Mouse (Mus musculus) heart, embryonic 14.5 days (tissue): ENCODE data around the gene Dnmbp. TPM values are rescaled to one million over a fixed set of nuclear protein-coding genes. Genes with fewer than 3 reads are reported as not detected.

ENCODE experiments used
- ATAC-seq: fragments of 200-750 bp; cut with Nextera tagmentation; 2 replicates; pipeline ENCODE4 v1.8.0; 2017; ENCODE audit warnings: low read depth, moderate TSS enrichment; ENCODE audit not compliant: insufficient number of reproducible peaks, insufficient read depth, low FRiP score
- H3K27ac ChIP-seq, 2 experiments: fragments of 200-500 bp in 1 of 2; fragments of 300-500 bp in 1 of 2; sonication (generic) in 1 of 2; replicated peaks in 1 of 2; 2 replicates each; pipeline ENCODE4 v1.5.1; 2012 to 2014; ENCODE audit warnings: low read depth in 2 of 2, low read length in 2 of 2, control low read depth in 1 of 2, mild to moderate bottlenecking in 1 of 2, mixed read lengths in 1 of 2; ENCODE audit not compliant: control insufficient read depth in 1 of 2, insufficient read depth in 1 of 2
- H3K27me3 ChIP-seq: fragments of 300-500 bp; sonication (generic); 2 replicates; pipeline ENCODE4 v1.6.1; 2014; ENCODE audit warnings: mild to moderate bottlenecking, low read length, control low read depth; ENCODE audit not compliant: control insufficient read depth, insufficient read depth
- H3K36me3 ChIP-seq: fragments of 300-500 bp; sonication (generic); 2 replicates; pipeline ENCODE4 v1.6.1; 2014; ENCODE audit warnings: mild to moderate bottlenecking, control low read depth, low read length, mixed read lengths; ENCODE audit not compliant: control insufficient read depth, insufficient read depth
- H3K4me1 ChIP-seq, 2 experiments: fragments of 200-500 bp in 1 of 2; fragments of 300-500 bp in 1 of 2; sonication (generic) in 1 of 2; 2 replicates each; pipeline ENCODE4 v1.6.1; 2012 to 2014; ENCODE audit warnings: low read length in 2 of 2, control low read depth in 1 of 2, mixed read lengths in 1 of 2; ENCODE audit not compliant: control insufficient read depth in 2 of 2, insufficient read depth in 2 of 2
- H3K4me2 ChIP-seq: fragments of 300-500 bp; sonication (generic); 2 replicates; pipeline ENCODE4 v1.6.1; 2014; ENCODE audit warnings: mild to moderate bottlenecking, low read length
- H3K4me3 ChIP-seq, 2 experiments: fragments of 200-500 bp in 1 of 2; fragments of 300-500 bp in 1 of 2; sonication (generic) in 1 of 2; 2 replicates each; pipeline ENCODE4 v1.5.1; 2012 to 2014; ENCODE audit warnings: low read length in 2 of 2, mild to moderate bottlenecking in 2 of 2, control low read depth in 1 of 2, low read depth in 1 of 2, moderate library complexity in 1 of 2; ENCODE audit not compliant: control insufficient read depth in 1 of 2, insufficient read depth in 1 of 2
- H3K9ac ChIP-seq: fragments of 300-500 bp; sonication (generic); 2 replicates; pipeline ENCODE4 v1.6.1; 2014; ENCODE audit warnings: mild to moderate bottlenecking, low read length
- H3K9me3 ChIP-seq: fragments of 300-500 bp; sonication (generic); 2 replicates; pipeline ENCODE4 v1.6.1; 2016; ENCODE audit warnings: low read length, control low read depth; ENCODE audit not compliant: control insufficient read depth
- WGBS: fragments of 180-500 bp; shearing (Covaris S2); extraction: QIAGEN DNeasy Blood & Tissue Kit; methylation state at CpG from one replicate; pipeline ENCODE4 v1.1.7; 2014; 5-methylcytosine and 5-hydroxymethylcytosine counted together
- polyA plus RNA-seq: library from polyadenylated mRNA; unstranded; fragments of >200 nt; fragmentation: Nextera tagmentation; extraction: Ambion mirVana; gene quantifications from 2 replicates; pipeline ENCODE4 v1.2.1, GENCODE M21; 2014

Gene Dnmbp
- polyA plus RNA-seq, 1 experiment from 2014 or later, result 9.8 TPM

DNA sequence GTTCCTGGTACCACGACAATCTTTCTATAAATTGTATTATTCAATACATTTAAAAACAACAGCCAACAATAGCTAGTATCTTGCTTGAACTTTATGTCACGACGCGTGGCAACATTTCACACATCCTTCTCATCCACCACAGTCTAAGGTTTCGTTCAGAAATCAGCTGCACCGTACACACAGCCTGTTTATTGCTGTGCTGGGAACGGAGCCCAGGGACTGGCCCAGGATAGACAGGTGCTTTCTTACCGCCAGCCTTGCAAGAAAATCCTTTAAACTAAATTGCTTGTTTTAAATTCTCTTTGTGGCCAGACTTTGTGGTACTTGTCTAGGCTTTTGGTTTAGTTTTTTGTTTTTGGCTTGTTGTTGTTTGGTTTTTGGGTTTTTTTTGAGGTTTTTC, 62.6 kb downstream of the Dnmbp start:
- WGBS, result 89% methylated on average over 8 of the region's 8 CpGs
- no peaks in the 10 kb centered on the region for H3K27me3 ChIP-seq
- no peak overlapping the region for H3K9ac ChIP-seq
- peaks cover 29% of the 10 kb centered on the region for H3K36me3 ChIP-seq
- H3K4me2 ChIP-seq, result no peak overlapping the region
- peaks cover 6 to 16% of the 10 kb centered on the region in 2 experiments; a peak in 3 of 4 replicates for H3K4me1 ChIP-seq
- H3K9me3 ChIP-seq, result no peaks in the 10 kb centered on the region; the same call in 1 of the 2 replicates
- ATAC-seq, result no peak
- H3K4me3 ChIP-seq, result no peak overlapping the region
- no peak overlapping the region for H3K27ac ChIP-seq

DNA sequence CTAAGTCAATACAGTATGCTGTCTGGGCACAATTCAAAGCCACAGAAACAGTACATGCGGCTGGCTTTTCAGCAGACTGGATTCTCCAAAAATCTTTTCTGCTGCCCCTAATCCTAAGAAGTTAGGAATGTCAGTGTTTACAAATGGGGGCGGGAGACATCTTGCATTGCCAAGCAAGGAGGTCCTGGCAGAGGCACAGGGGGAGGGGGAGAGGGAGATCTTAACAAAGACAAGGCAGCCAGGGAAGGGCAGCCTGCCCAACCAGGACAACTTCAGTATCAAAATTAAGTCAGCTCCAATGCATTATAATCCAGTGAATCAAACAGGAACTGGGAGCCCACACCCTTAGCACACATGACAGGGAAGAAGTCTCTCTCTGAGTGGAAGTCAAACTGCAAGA, 64.0 kb downstream of the Dnmbp start:
- Histone ChIP-seq H3K9ac (no peak overlapping the region), H3K4me1 (peaks cover 6 to 16% of the 10 kb centered on the region in 2 experiments; a peak in 3 of 4 replicates), H3K27me3 (no peaks in the 10 kb centered on the region), H3K27ac (no peak overlapping the region), H3K4me3 (no peak overlapping the region), H3K9me3 (no peaks in the 10 kb centered on the region), H3K36me3 (peaks cover 43% of the 10 kb centered on the region), H3K4me2 (no peak overlapping the region)
- 54% methylated on average over 2 of the region's 2 CpGs for WGBS
- ATAC-seq, result no peak

DNA sequence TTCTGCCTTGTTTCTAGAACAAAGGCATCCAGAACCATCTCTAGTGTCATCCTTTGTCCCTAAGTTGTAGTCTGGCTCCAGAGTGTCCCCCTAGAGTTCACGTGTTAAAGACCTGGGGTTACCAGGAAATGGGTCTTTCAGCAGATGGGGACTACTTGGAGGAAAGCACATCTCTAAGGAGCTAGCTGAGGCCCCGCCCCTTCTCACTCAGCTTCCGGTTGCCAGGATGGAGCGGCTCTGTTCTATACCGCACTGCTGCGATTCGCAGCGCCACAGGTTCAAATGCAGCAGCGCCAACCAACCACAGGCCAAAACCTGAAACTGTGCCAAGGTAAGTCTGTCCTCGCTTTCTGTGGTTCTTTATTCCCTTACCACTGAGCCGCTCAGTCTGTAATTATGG, 65.6 kb downstream of the Dnmbp start:
- peaks cover 59% of the 10 kb centered on the region for H3K36me3 ChIP-seq
- no peak overlapping the region for H3K4me3 ChIP-seq
- H3K4me2 ChIP-seq, result no peak overlapping the region
- no peaks in the 10 kb centered on the region for H3K27me3 ChIP-seq
- WGBS, result 93% methylated on average over 11 of the region's 11 CpGs
- no peak overlapping the region for H3K27ac ChIP-seq
- no peaks in the 10 kb centered on the region for H3K9me3 ChIP-seq
- H3K9ac ChIP-seq, result no peak overlapping the region
- ATAC-seq, result no peak
- peaks cover 4 to 12% of the 10 kb centered on the region in 2 experiments; a peak in 2 of 4 replicates for H3K4me1 ChIP-seq

DNA sequence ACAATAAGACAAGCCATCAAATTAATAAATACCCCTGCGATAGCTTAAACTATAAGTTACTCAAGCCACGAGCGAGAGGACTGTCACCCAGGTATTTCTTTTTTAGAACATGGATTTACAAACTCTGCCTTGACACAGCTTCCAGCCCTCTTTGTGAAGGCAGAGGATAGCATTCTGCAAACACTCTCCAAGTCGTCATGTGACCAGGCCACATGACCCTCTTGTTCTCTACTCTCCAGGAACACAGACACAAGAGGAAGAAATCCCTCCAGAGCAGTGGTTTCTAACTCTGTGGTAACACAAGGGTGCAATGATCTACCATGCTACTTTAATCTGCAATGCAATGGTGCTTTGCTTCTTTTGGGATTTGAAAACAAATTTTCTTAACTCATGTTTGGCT, 69.6 kb downstream of the Dnmbp start:
- Histone ChIP-seq H3K9ac (no peak overlapping the region), H3K4me3 (no peak overlapping the region), H3K4me2 (no peak overlapping the region), H3K27ac (no peak overlapping the region), H3K9me3 (no peaks in the 10 kb centered on the region), H3K36me3 (peaks cover 97% of the 10 kb centered on the region), H3K4me1 (no peaks in the 10 kb centered on the region), H3K27me3 (no peaks in the 10 kb centered on the region)
- no peak for ATAC-seq
- 92% methylated on average over 4 of the region's 4 CpGs for WGBS

DNA sequence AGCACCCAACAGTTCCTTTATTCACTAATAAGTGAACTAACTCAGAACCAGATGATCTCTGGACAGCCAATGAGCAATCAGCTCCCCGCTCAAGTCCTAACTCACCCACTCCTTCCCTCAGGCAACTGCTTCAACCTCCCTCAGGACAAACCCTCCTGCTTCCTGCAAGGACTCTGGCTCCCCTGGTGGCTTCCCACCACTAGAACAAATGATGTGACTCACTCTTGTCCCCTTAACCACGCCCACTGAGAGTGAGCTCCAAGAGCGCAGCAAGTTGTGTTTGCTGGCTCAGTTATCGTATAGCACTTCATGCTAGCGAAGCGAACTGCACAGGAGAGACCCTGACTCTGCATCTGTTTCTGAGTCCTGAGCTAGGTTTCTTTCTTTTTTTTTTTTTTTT, 82.6 kb downstream of the Dnmbp start:
- H3K27ac ChIP-seq, result no peak overlapping the region
- WGBS, result 71% methylated on average over 6 of the region's 6 CpGs
- no peak overlapping the region for H3K4me3 ChIP-seq
- peaks cover 8% of the 10 kb centered on the region for H3K9me3 ChIP-seq
- no peak overlapping the region for H3K4me2 ChIP-seq
- no peak overlapping the region for H3K9ac ChIP-seq
- ATAC-seq, result no peak
- H3K4me1 ChIP-seq, result no peaks in the 10 kb centered on the region
- no peaks in the 10 kb centered on the region for H3K27me3 ChIP-seq
- H3K36me3 ChIP-seq, result peaks cover 67% of the 10 kb centered on the region

DNA sequence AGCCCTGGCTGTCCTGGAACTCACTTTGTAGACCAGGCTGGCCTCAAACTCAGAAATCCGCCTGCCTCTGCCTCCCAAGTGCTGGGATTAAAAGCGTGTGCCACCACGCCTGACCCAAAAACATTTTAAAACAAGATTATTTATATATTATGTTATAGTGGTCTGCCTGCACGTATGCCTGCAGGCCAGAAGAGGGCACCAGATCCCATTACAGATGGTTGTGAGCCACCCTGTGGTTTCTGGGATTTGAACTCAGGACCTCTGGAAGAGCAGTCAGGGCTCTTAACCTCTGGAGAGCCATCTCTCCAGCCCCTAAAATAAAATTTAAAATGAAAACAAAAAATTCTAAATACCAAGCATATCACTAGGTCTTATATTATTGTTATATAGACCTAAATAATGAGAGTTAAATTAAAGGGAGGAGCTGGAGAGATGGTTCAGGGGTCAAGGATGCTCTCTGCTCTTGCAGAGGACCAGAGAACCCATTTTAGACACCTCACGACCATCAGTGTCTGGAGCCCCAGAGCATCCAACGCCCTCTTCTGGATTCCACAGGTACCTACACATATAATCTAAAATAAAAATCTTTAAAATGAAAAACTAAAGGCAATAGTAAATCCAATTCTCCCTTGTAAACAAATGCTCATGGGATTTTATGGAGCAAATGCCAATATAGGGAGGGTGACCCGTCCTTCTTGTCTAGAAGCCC, 87.0 kb downstream of the Dnmbp start:
- Histone ChIP-seq H3K27me3 (no peaks in the 10 kb centered on the region), H3K9ac (no peak overlapping the region), H3K36me3 (peaks cover 87% of the 10 kb centered on the region), H3K9me3 (no peaks in the 10 kb centered on the region), H3K4me1 (no peaks in the 10 kb centered on the region), H3K4me2 (no peak overlapping the region), H3K27ac (no peak overlapping the region), H3K4me3 (no peak overlapping the region)
- no peak for ATAC-seq
- 79% methylated on average over 7 of the region's 7 CpGs for WGBS

DNA sequence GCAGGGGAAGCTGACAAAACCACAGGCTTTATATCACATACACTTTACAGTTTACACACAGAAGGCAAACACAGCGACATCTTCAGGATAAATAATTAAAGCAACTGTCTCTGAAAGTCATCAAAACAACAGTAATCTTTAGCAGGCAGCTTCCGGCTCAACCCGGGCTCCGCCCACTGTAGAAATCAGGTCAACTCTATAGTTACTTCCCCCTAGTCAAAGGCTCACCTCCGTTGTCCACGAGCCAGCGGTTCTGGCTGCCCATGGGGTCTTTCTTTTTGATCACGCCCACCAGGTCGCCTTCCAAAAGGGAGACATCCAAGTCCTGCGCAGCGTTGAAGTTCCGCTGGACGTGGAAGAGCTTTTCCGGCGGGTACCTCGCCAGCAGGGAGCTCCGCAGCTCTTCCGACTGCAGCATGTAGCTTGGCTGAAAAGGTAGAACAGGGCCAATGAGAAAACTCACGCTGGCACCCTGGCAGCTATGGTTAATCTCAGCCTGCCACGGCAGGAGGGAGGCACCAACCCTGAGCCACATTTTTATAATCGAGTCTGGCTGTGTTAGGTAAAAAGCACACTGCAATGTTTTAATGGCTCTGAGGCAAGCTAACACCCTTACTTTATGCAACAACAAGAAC, 87.9 kb downstream of the Dnmbp start:
- Histone ChIP-seq H3K9me3 (no peaks in the 10 kb centered on the region), H3K9ac (no peak overlapping the region), H3K4me3 (no peak overlapping the region), H3K4me1 (no peaks in the 10 kb centered on the region), H3K27me3 (no peaks in the 10 kb centered on the region), H3K27ac (no peak overlapping the region), H3K4me2 (no peak overlapping the region), H3K36me3 (peaks cover 96% of the 10 kb centered on the region)
- no peak for ATAC-seq
- 83% methylated on average over 21 of the region's 21 CpGs for WGBS
